Comparison of ENCODE assay signal across 8 mouse cellular contexts in the genomic region with DNA sequence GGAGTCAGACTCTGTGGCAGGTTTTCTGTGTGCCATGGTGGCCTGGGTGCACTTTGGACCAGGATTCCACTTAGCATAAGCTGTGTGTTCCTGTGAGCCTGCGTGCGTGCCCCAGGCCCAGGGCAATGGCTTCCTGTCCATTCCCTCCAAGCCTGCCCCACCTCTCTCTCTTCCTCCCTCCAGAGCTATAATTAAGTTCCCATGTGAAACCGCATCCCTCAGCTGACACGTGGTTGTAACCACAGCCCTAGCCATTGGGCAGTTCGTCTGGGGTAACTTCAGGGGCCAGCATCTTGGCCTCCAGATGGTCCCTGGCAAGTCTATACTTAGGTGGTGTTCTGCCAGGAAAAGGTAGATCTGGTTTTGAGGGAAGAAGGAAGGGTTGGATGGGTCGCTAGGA. TPM values are rescaled to one million over a fixed set of nuclear protein-coding genes. Genes with fewer than 3 reads are reported as not detected.
DNase-seq lines count a peak whose midpoint lies in the region; ATAC-seq lines count a peak whose summit lies in the region.

No protein-coding gene starts in this region.

- H3K27ac ChIP-seq in hindbrain, embryonic 10.5 days: peak overlapping the region; percentile 70
- H3K27ac ChIP-seq in hindbrain, embryonic 14.5 days: no peak overlapping the region
- peak overlapping the region; percentile 53 for H3K27ac ChIP-seq in embryonic facial prominence, embryonic 14.5 days (replicated peaks; ENCODE audit: low read depth, low read length)
- H3K27ac ChIP-seq in kidney, embryonic 14.5 days (ENCODE audit: low read depth, low read length): no peak overlapping the region; the same call in 1 of the 2 replicates
- H3K27ac ChIP-seq in macrophage: peak overlapping the region; percentile 92
- H3K27ac ChIP-seq in forebrain, embryonic 14.5 days (ENCODE audit: low read depth, low read length): no peak overlapping the region

- H3K4me2 ChIP-seq in hindbrain, embryonic 14.5 days (replicated peaks): no peak overlapping the region
- 0 out of 2 replicates have a peak overlapping the region, but pooled peaks have one; percentile 1 for H3K4me2 ChIP-seq in embryonic facial prominence, embryonic 14.5 days (ENCODE audit: low read depth, low read length)
- no peak overlapping the region for H3K4me2 ChIP-seq in kidney, embryonic 14.5 days (replicated peaks; ENCODE audit: low read depth, low read length)
- no peak overlapping the region for H3K4me2 ChIP-seq in forebrain, embryonic 14.5 days (ENCODE audit: low read length)

- H3K27me3 ChIP-seq in hindbrain, embryonic 10.5 days (ENCODE audit: insufficient read depth, poor library complexity, severe bottlenecking): no peaks in the 10 kb centered on the region
- no peaks in the 10 kb centered on the region for H3K27me3 ChIP-seq in hindbrain, embryonic 14.5 days (ENCODE audit: control insufficient read depth, insufficient read depth, low read length)
- H3K27me3 ChIP-seq in embryonic facial prominence, embryonic 14.5 days (replicated peaks; ENCODE audit: control insufficient read depth, insufficient read depth, low read length): no peaks in the 10 kb centered on the region
- no peaks in the 10 kb centered on the region for H3K27me3 ChIP-seq in kidney, embryonic 14.5 days (ENCODE audit: control insufficient read depth, insufficient read depth, low read length)
- H3K27me3 ChIP-seq in forebrain, embryonic 14.5 days (replicated peaks; ENCODE audit: control insufficient read depth, insufficient read depth, low read length): no peaks in the 10 kb centered on the region

- H3K4me1 ChIP-seq in hindbrain, embryonic 10.5 days (replicated peaks): peaks cover 41% of the 10 kb centered on the region
- H3K4me1 ChIP-seq in hindbrain, embryonic 14.5 days (replicated peaks; ENCODE audit: control insufficient read depth, insufficient read depth, low read length): peaks cover 21% of the 10 kb centered on the region
- H3K4me1 ChIP-seq in embryonic facial prominence, embryonic 14.5 days (ENCODE audit: control insufficient read depth, insufficient read depth, low read length): peaks cover 30% of the 10 kb centered on the region
- H3K4me1 ChIP-seq in kidney, embryonic 14.5 days (ENCODE audit: control insufficient read depth, insufficient read depth, low read length): peaks cover 26% of the 10 kb centered on the region; the same call in 1 of the 2 replicates
- H3K4me1 ChIP-seq in forebrain, embryonic 14.5 days (ENCODE audit: control insufficient read depth, insufficient read depth, low read length): peaks cover 11% of the 10 kb centered on the region

- peak; percentile 31 for DNase-seq in hindbrain, embryonic 10.5 days (ENCODE audit: low spot score)
- no peak for DNase-seq in hindbrain, embryonic 14.5 days (ENCODE audit: low spot score)
- DNase-seq in embryonic facial prominence, embryonic 14.5 days (ENCODE audit: low spot score): peak; percentile 82
- DNase-seq in thymus, postnatal 25 days: no peak
- DNase-seq in layer of hippocampus, postnatal 14 days (ENCODE audit: low spot score in 2 of 2): no peak
- no peak for DNase-seq in forebrain, embryonic 14.5 days (ENCODE audit: low spot score)

- 50% methylated on average over 6 of the region's 6 CpGs for WGBS in hindbrain, embryonic 10.5 days
- 73% methylated on average over 6 of the region's 6 CpGs for WGBS in hindbrain, embryonic 14.5 days
- WGBS in embryonic facial prominence, embryonic 14.5 days: 21% methylated on average over 6 of the region's 6 CpGs
- WGBS in kidney, embryonic 14.5 days: 14% methylated on average over 6 of the region's 6 CpGs
- WGBS in macrophage (ENCODE audit: missing documents): 1% methylated on average over 6 of the region's 6 CpGs
- WGBS in forebrain, embryonic 14.5 days: 74% methylated on average over 6 of the region's 6 CpGs

- H3K79me2 ChIP-seq in macrophage (ENCODE audit: inconsistent target): peaks cover 78% of the 10 kb centered on the region

- peaks cover 19% of the 10 kb centered on the region; the same call in 1 of the 2 replicates for H3K36me3 ChIP-seq in hindbrain, embryonic 10.5 days
- no peaks in the 10 kb centered on the region for H3K36me3 ChIP-seq in hindbrain, embryonic 14.5 days (replicated peaks; ENCODE audit: control insufficient read depth, insufficient read depth)
- peaks cover 20% of the 10 kb centered on the region; the same call in 1 of the 2 replicates for H3K36me3 ChIP-seq in embryonic facial prominence, embryonic 14.5 days (ENCODE audit: control insufficient read depth, insufficient read depth, low read length)
- no peaks in the 10 kb centered on the region for H3K36me3 ChIP-seq in kidney, embryonic 14.5 days (ENCODE audit: control insufficient read depth, insufficient read depth, low read length)
- peaks cover 10% of the 10 kb centered on the region; the same call in 1 of the 2 replicates for H3K36me3 ChIP-seq in macrophage (ENCODE audit: inconsistent target)
- no peaks in the 10 kb centered on the region for H3K36me3 ChIP-seq in forebrain, embryonic 14.5 days (ENCODE audit: control insufficient read depth, insufficient read depth, low read length)

- H3K9me3 ChIP-seq in hindbrain, embryonic 10.5 days: no peaks in the 10 kb centered on the region
- no peaks in the 10 kb centered on the region for H3K9me3 ChIP-seq in hindbrain, embryonic 14.5 days (ENCODE audit: control insufficient read depth, low read length)
- H3K9me3 ChIP-seq in embryonic facial prominence, embryonic 14.5 days (ENCODE audit: control insufficient read depth, low read length): no peaks in the 10 kb centered on the region
- no peaks in the 10 kb centered on the region for H3K9me3 ChIP-seq in kidney, embryonic 14.5 days (ENCODE audit: control insufficient read depth, low read length)
- H3K9me3 ChIP-seq in forebrain, embryonic 14.5 days (replicated peaks; ENCODE audit: control insufficient read depth, low read length): no peaks in the 10 kb centered on the region

- ATAC-seq in hindbrain, embryonic 14.5 days (ENCODE audit: low FRiP score): no peak
- peak; percentile 72 for ATAC-seq in embryonic facial prominence, embryonic 14.5 days (ENCODE audit: low read depth)
- ATAC-seq in kidney, embryonic 14.5 days (ENCODE audit: low FRiP score, low TSS enrichment): 0 out of 2 replicates have a peak, but pooled peaks have one; percentile 30
- ATAC-seq in forebrain, embryonic 14.5 days: no peak

- H3K4me3 ChIP-seq in hindbrain, embryonic 10.5 days: no peak overlapping the region
- H3K4me3 ChIP-seq in hindbrain, embryonic 14.5 days (replicated peaks; ENCODE audit: low read length): no peak overlapping the region
- no peak overlapping the region for H3K4me3 ChIP-seq in embryonic facial prominence, embryonic 14.5 days (ENCODE audit: low read depth, low read length)
- no peak overlapping the region for H3K4me3 ChIP-seq in kidney, embryonic 14.5 days (ENCODE audit: low read length)
- H3K4me3 ChIP-seq in macrophage (ENCODE audit: inconsistent target): no peak overlapping the region
- no peak overlapping the region for H3K4me3 ChIP-seq in forebrain, embryonic 14.5 days (ENCODE audit: low read depth, low read length)

- no peak overlapping the region for H3K9ac ChIP-seq in hindbrain, embryonic 14.5 days
- peak overlapping the region; percentile 17; the same call in 1 of the 2 replicates for H3K9ac ChIP-seq in embryonic facial prominence, embryonic 14.5 days (ENCODE audit: low read depth, low read length)
- H3K9ac ChIP-seq in kidney, embryonic 14.5 days (ENCODE audit: low read depth, low read length): no peak overlapping the region
- H3K9ac ChIP-seq in forebrain, embryonic 14.5 days (ENCODE audit: low read length): no peak overlapping the region

RNA-seq across cellular contexts. Expression of a gene that starts 15.1 kb away (rescaled TPM):
- polyA plus RNA-seq in hindbrain, embryonic 10.5 days (2016; fragmentation: Nextera tagmentation; extraction: Ambion mirVana): 1.8 and 2.0 TPM in 2 replicates
- polyA plus RNA-seq in hindbrain, embryonic 14.5 days (2014; fragmentation: Nextera tagmentation; extraction: Ambion mirVana): 1.6 and 1.8 TPM in 2 replicates
- polyA plus RNA-seq in embryonic facial prominence, embryonic 14.5 days (2014; fragmentation: Nextera tagmentation; extraction: Ambion mirVana): 2.9 and 3.0 TPM in 2 replicates
- 2.3 and 3.5 TPM in 2 replicates for polyA plus RNA-seq in kidney, embryonic 14.5 days (2014; fragmentation: Nextera tagmentation; extraction: Ambion mirVana)
- 10 to 100 TPM; 12.0 to 77.1 (median 35.8) TPM for total RNA-seq in macrophage (2018; cell fraction: chromatin; rRNA removed)
- total RNA-seq in macrophage (2018; cell fraction: cytosol; rRNA removed): 10 to 100 TPM; 14.4 to 32.5 (median 20.6) TPM
- total RNA-seq in macrophage (2018; cell fraction: nucleus; rRNA removed): 10 to 100 TPM; 16.5 to 68.6 (median 26.6) TPM
- 10.6 to 23.1 TPM (median 20.3 TPM) in 3 replicates for polyA plus RNA-seq in macrophage (2018)
- total RNA-seq in layer of hippocampus, postnatal 14 days (2021): 10 to 100 TPM; 27.1 to 28.9 TPM
- polyA plus RNA-seq in forebrain, embryonic 14.5 days (2014; fragmentation: Nextera tagmentation; extraction: Ambion mirVana): 1.7 and 1.8 TPM in 2 replicates

RNA-seq across cellular contexts. Expression of a gene that starts 40.0 kb away (rescaled TPM):
- 3.4 and 4.3 TPM in 2 replicates for polyA plus RNA-seq in hindbrain, embryonic 10.5 days (2016; fragmentation: Nextera tagmentation; extraction: Ambion mirVana)
- polyA plus RNA-seq in hindbrain, embryonic 14.5 days (2014; fragmentation: Nextera tagmentation; extraction: Ambion mirVana): 4.3 and 6.5 TPM in 2 replicates
- 8.9 and 9.4 TPM in 2 replicates for polyA plus RNA-seq in embryonic facial prominence, embryonic 14.5 days (2014; fragmentation: Nextera tagmentation; extraction: Ambion mirVana)
- 2.7 and 3.5 TPM in 2 replicates for polyA plus RNA-seq in kidney, embryonic 14.5 days (2014; fragmentation: Nextera tagmentation; extraction: Ambion mirVana)
- 10 to 100 TPM in 20 of 26 experiments, 1 to 10 TPM in 6; 4.6 to 41.8 (median 24.5) TPM for total RNA-seq in macrophage (2018; cell fraction: chromatin; rRNA removed)
- total RNA-seq in macrophage (2018; cell fraction: cytosol; rRNA removed): 10 to 100 TPM; 12.0 to 36.5 (median 30.1) TPM
- total RNA-seq in macrophage (2018; cell fraction: nucleus; rRNA removed): 10 to 100 TPM in 24 of 26 experiments, 1 to 10 TPM in 2; 6.1 to 35.2 (median 23.3) TPM
- polyA plus RNA-seq in macrophage (2018): 20.9 to 30.3 TPM (median 27.3 TPM) in 3 replicates
- total RNA-seq in layer of hippocampus, postnatal 14 days (2021): 1 to 10 TPM; 3.7 to 3.9 TPM
- polyA plus RNA-seq in forebrain, embryonic 14.5 days (2014; fragmentation: Nextera tagmentation; extraction: Ambion mirVana): 2.4 and 3.2 TPM in 2 replicates

Comparison
In these comparisons a context has a peak if more than half of its experiments do, and no peak if none do; other contexts are left out.
1. DNase-seq: peak in hindbrain, embryonic 10.5 days (single experiment) and embryonic facial prominence, embryonic 14.5 days (single experiment); none in hindbrain, embryonic 14.5 days (single experiment), thymus, postnatal 25 days (single experiment), layer of hippocampus, postnatal 14 days (0 of 2) and forebrain, embryonic 14.5 days (single experiment).
2. H3K27ac ChIP-seq: peak in hindbrain, embryonic 10.5 days (single experiment), embryonic facial prominence, embryonic 14.5 days (single experiment) and macrophage (single experiment); none in hindbrain, embryonic 14.5 days (single experiment), kidney, embryonic 14.5 days (single experiment) and forebrain, embryonic 14.5 days (single experiment).
3. ATAC-seq: peak in embryonic facial prominence, embryonic 14.5 days (single experiment) and kidney, embryonic 14.5 days (single experiment); none in hindbrain, embryonic 14.5 days (single experiment) and forebrain, embryonic 14.5 days (single experiment).